Mouse (Mus musculus): ENCODE data around the gene Smr2. TPM values are rescaled to one million over a fixed set of nuclear protein-coding genes. Genes with fewer than 3 reads are reported as not detected.

The Smr2 gene
- polyA plus RNA-seq (2012; rRNA removed; ENCODE audit: low replicate concordance), result not detected in 2 replicates

DNA sequence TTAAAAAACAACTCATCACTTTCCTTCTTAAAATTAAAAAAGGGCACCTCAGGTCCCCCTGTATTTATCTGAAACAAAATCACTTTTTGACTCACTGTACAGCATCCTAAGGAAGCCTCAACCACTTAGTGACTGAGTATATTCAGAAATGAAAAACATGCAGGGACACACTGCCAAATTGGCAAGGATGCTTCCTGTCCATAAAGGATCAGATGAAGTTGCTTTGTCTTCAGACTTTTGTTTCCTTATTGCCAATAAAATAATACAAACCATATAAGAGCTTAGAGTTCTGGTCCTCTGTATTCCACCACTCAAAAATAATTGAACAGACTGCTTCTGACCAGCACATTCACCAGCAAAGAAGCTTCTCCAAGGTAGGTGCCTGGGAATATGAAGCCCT, at the start of gene Smr2:
Gene Smr2 (plus strand): TSS at position 301 of the 400 bp plus-strand sequence.

DNA sequence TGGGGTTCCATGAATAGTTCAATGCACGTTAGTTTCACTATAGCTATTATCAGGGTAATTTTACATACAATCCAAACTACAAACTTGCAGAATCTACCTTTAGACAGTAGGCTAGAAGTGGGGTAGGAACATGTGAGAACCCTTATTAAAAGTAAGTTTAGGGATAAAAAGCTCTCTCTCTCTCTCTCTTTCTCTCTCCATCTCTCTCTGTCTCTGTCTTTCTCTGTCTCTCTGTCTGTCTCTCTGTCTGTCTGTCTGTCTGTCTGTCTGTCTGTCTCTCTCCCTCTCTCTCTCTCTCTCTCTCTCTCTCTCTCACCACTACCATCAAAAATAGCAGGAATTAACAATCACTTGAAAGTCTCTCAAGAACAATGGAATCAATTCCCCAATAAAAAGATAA, 25.1 kb downstream of the Smr2 start, which contains the start of gene Gm11116:
Gene Gm11116 (minus strand): TSS at position 101 of the 400 bp plus-strand sequence.

DNA sequence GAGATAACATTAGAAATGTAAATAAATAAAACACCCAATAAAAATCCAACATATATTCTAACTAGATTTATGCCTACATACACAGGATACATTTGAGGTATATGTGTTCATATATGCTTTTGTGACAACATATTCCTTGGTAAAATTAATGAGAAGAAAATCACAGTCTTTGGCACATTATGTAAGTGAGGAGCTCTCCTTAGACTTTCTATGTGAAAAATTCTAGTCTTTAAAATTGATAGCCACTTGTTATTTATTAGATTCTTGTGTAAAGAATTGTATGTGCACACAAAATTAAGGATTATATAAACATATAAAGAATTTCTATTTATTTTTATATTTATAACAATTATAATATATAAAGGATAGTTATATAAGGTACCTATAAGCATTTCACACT, 67.6 kb downstream of the Smr2 start, which contains the start of gene Gm11115:
Gene Gm11115 (minus strand): TSS at position 101 of the 400 bp plus-strand sequence.

Other genes starting within 250 kb of the Smr2 start
- not detected in 2 replicates for gene Odam, start 201.5 kb upstream of the Smr2 start, polyA plus RNA-seq (2012; rRNA removed; ENCODE audit: low replicate concordance)
- not detected in 2 replicates for gene Csn3, start 161.0 kb upstream of the Smr2 start, polyA plus RNA-seq (2012; rRNA removed; ENCODE audit: low replicate concordance)
- gene 2310003L06Rik, start 117.1 kb upstream of the Smr2 start, polyA plus RNA-seq (2012; rRNA removed; ENCODE audit: low replicate concordance), result not detected in 2 replicates
- not detected in 2 replicates for gene Gm28434, start 117.0 kb upstream of the Smr2 start, polyA plus RNA-seq (2012; rRNA removed; ENCODE audit: low replicate concordance)
- not detected in 2 replicates for gene Cabs1, start 107.1 kb upstream of the Smr2 start, polyA plus RNA-seq (2012; rRNA removed; ENCODE audit: low replicate concordance)
- gene Smr3a, start 84.0 kb upstream of the Smr2 start, polyA plus RNA-seq (2012; rRNA removed; ENCODE audit: low replicate concordance), result not detected in 2 replicates
- gene Gm11116, start 25.0 kb downstream of the Smr2 start, polyA plus RNA-seq (2012; rRNA removed; ENCODE audit: low replicate concordance), result not detected in 2 replicates
- not detected in 2 replicates for gene Gm11115, start 67.5 kb downstream of the Smr2 start, polyA plus RNA-seq (2012; rRNA removed; ENCODE audit: low replicate concordance)
- gene Gm7714, start 182.4 kb downstream of the Smr2 start, polyA plus RNA-seq (2012; rRNA removed; ENCODE audit: low replicate concordance), result not detected in 2 replicates
- gene Prol1, start 230.8 kb downstream of the Smr2 start, polyA plus RNA-seq (2012; rRNA removed; ENCODE audit: low replicate concordance), result not detected in 2 replicates